Mouse (Mus musculus) CH12.LX (cell line): ENCODE results near the gene Ugt1a5. TPM values are rescaled to one million over a fixed set of nuclear protein-coding genes. Genes with fewer than 3 reads are reported as not detected.

Experiments
- DNase-seq: peaks from one replicate; pipeline ENCODE4 v3.0.0-alpha.2; 2013; ENCODE audit errors: extremely low read depth
- H3K27ac ChIP-seq: 2 replicates; pipeline ENCODE4 v1.5.1; 2012; ENCODE audit warnings: low read depth, mild to moderate bottlenecking, control low read depth, moderate library complexity; ENCODE audit not compliant: insufficient read depth
- H3K27me3 ChIP-seq: replicated peaks from 2 replicates; pipeline ENCODE3; 2012; ENCODE audit warnings: inconsistent platforms
- H3K36me3 ChIP-seq, 2 experiments: replicated peaks in 1 of 2; 2 replicates each; pipeline versions ENCODE3 to v1.6.1; 2012; ENCODE audit warnings: inconsistent platforms in 1 of 2, low read length in 1 of 2, mild to moderate bottlenecking in 1 of 2, mixed read lengths in 1 of 2, moderate library complexity in 1 of 2; ENCODE audit not compliant: control insufficient read depth in 1 of 2, insufficient read depth in 1 of 2
- H3K4me1 ChIP-seq, 2 experiments: 2 replicates each; pipeline ENCODE4 v1.6.1; 2012; ENCODE audit warnings: inconsistent platforms in 1 of 2, moderate library complexity in 1 of 2; ENCODE audit not compliant: insufficient read depth in 2 of 2, control insufficient read depth in 1 of 2
- H3K4me2 ChIP-seq: 2 replicates; pipeline ENCODE4 v1.6.1; 2012; ENCODE audit warnings: low read depth, mild to moderate bottlenecking, control low read depth; ENCODE audit not compliant: poor library complexity, insufficient read depth, severe bottlenecking
- H3K4me3 ChIP-seq, 3 experiments: fragments of 150-350 bp in 1 of 3; sonication (generic) in 1 of 3; replicated peaks in 1 of 3; 2 replicates each; pipeline versions ENCODE3 to v1.5.1; 2011 to 2012; ENCODE audit warnings: low read depth in 2 of 3, low read length in 2 of 3, mild to moderate bottlenecking in 2 of 3, moderate library complexity in 2 of 3, control low read depth in 1 of 3, improper control_type of control experiment in 1 of 3, inconsistent platforms in 1 of 3, mixed read lengths in 1 of 3; ENCODE audit not compliant: poor library complexity in 1 of 3
- H3K79me2 ChIP-seq: replicated peaks from 2 replicates; pipeline ENCODE4 v1.6.1; 2012; ENCODE audit warnings: mild to moderate bottlenecking, moderate library complexity; ENCODE audit not compliant: control insufficient read depth, poor library complexity, insufficient read depth, severe bottlenecking; ENCODE audit errors: extremely low read depth
- H3K9ac ChIP-seq: 2 replicates; pipeline ENCODE4 v1.6.1; 2012; ENCODE audit warnings: low read depth, mild to moderate bottlenecking, control low read depth, moderate library complexity; ENCODE audit not compliant: insufficient read depth
- H3K9me3 ChIP-seq: replicated peaks from 2 replicates; pipeline ENCODE3; 2012; ENCODE audit warnings: low read length, inconsistent platforms, mixed read lengths
- CHD1 ChIP-seq: IDR thresholded peaks from 2 replicates; pipeline ENCODE4 v1.6.1; 2012; ENCODE audit warnings: low read depth, low read length, improper control_type of control experiment, inconsistent platforms
- CTCF ChIP-seq, 2 experiments: IDR thresholded peaks in 1 of 2; conservative IDR thresholded peaks in 1 of 2; 2 replicates each; pipeline ENCODE4 v1.5.1; 2011 to 2012; ENCODE audit warnings: low read depth in 2 of 2, low read length in 2 of 2, improper control_type of control experiment in 1 of 2, inconsistent platforms in 1 of 2, mild to moderate bottlenecking in 1 of 2, moderate library complexity in 1 of 2
- E2F4 ChIP-seq: IDR thresholded peaks from 2 replicates; pipeline ENCODE4 v1.6.1; 2011; ENCODE audit warnings: low read depth, low read length, improper control_type of control experiment; ENCODE audit not compliant: insufficient replicate concordance
- EP300 ChIP-seq: IDR thresholded peaks from 2 replicates; pipeline ENCODE4 v1.6.1; 2011; ENCODE audit warnings: low read length, improper control_type of control experiment
- HCFC1 ChIP-seq: IDR thresholded peaks from 2 replicates; pipeline ENCODE4 v1.6.1; 2012; ENCODE audit warnings: low read depth, mild to moderate bottlenecking, inconsistent platforms, low read length, improper control_type of control experiment
- JUN ChIP-seq: IDR thresholded peaks from 2 replicates; pipeline ENCODE4 v1.6.1; 2011; ENCODE audit warnings: low read depth, mild to moderate bottlenecking, low read length, improper control_type of control experiment, moderate library complexity; ENCODE audit not compliant: insufficient read depth
- JUND ChIP-seq: conservative IDR thresholded peaks from 2 replicates; pipeline ENCODE4 v1.6.1; 2011; ENCODE audit warnings: low read depth, low read length, improper control_type of control experiment
- KAT2A ChIP-seq: IDR thresholded peaks from 2 replicates; pipeline ENCODE4 v1.6.1; 2012; ENCODE audit warnings: low read length, improper control_type of control experiment, inconsistent platforms; ENCODE audit not compliant: insufficient replicate concordance
- MAZ ChIP-seq: IDR thresholded peaks from 2 replicates; pipeline ENCODE4 v1.6.1; 2012; ENCODE audit warnings: low read depth, mild to moderate bottlenecking, inconsistent platforms, low read length, improper control_type of control experiment, moderate library complexity
- MXI1 ChIP-seq: IDR thresholded peaks from 2 replicates; pipeline ENCODE4 v1.6.1; 2011; ENCODE audit warnings: mild to moderate bottlenecking, low read depth, low read length, improper control_type of control experiment
- NRF1 ChIP-seq: IDR thresholded peaks from 2 replicates; pipeline ENCODE4 v1.6.1; 2014; ENCODE audit warnings: low read depth, mild to moderate bottlenecking, inconsistent platforms, low read length, improper control_type of control experiment, moderate library complexity
- PAX5 ChIP-seq: IDR thresholded peaks from 2 replicates; pipeline ENCODE4 v1.6.1; 2012; ENCODE audit warnings: low read length, inconsistent platforms, mixed read lengths
- POLR2AphosphoS2 ChIP-seq: IDR thresholded peaks from 2 replicates; pipeline ENCODE4 v1.6.1; 2011; ENCODE audit warnings: low read depth, low read length, improper control_type of control experiment
- RAD21 ChIP-seq: IDR thresholded peaks from 2 replicates; pipeline ENCODE4 v1.6.1; 2011; ENCODE audit warnings: low read depth, mild to moderate bottlenecking, low read length, improper control_type of control experiment, moderate library complexity
- TBP ChIP-seq: conservative IDR thresholded peaks from 2 replicates; pipeline ENCODE4 v1.6.1; 2011; ENCODE audit warnings: low read depth, low read length, improper control_type of control experiment
- TCF12 ChIP-seq: IDR thresholded peaks from 2 replicates; pipeline ENCODE4 v1.6.1; 2014; ENCODE audit warnings: low read depth, mild to moderate bottlenecking, inconsistent platforms, low read length, improper control_type of control experiment
- USF1 ChIP-seq: IDR thresholded peaks from 2 replicates; pipeline ENCODE4 v1.6.1; 2014; ENCODE audit warnings: low read depth, mild to moderate bottlenecking, inconsistent platforms, low read length, improper control_type of control experiment
- USF2 ChIP-seq: conservative IDR thresholded peaks from 2 replicates; pipeline ENCODE4 v1.6.1; 2011; ENCODE audit warnings: low read depth, low read length, improper control_type of control experiment
- ZC3H11A ChIP-seq: IDR thresholded peaks from 2 replicates; pipeline ENCODE4 v1.6.1; 2012; ENCODE audit warnings: low read depth, mild to moderate bottlenecking, inconsistent platforms, low read length, improper control_type of control experiment
- dilution Hi-C: fragments of 300-500 bp; cut with MboI; formaldehyde crosslinking; loops from 2 replicates; pipeline ENCODE4 v1.14.3; 2020; ENCODE audit warnings: low sequenced_read_pairs; ENCODE audit not compliant: extremely low pct_unique_long_range_greater_than_20kb, extremely low pct_ligation_motif_present
- in situ Hi-C: fragments of 300-500 bp; cut with MboI; formaldehyde crosslinking; loops from 3 replicates; pipeline ENCODE4 v1.14.3; 2019; ENCODE audit warnings: low sequenced_read_pairs, low pct_ligation_motif_present, low pct_unique_long_range_greater_than_20kb, mixed read lengths
- polyA plus RNA-seq: library from polyadenylated mRNA; unstranded; fragments of >175 nt; gene quantifications from 2 replicates; pipeline ENCODE4 v1.2.1, GENCODE M21; 2012; ENCODE audit warnings: low read depth; ENCODE audit not compliant: insufficient read length
- total RNA-seq, 2 experiments: library from RNA; depleted of rRNA; stranded (reverse); fragments of 300-350 nt in 1 of 2; fragments of >200 nt in 1 of 2; gene quantifications; 2 replicates each; pipeline ENCODE4 v1.2.3; 2012 to 2014

Gene Ugt1a5
- total and polyA plus RNA-seq, 3 experiments, result not detected

- Histone ChIP-seq H3K27ac (no peak overlapping the region), H3K4me2 (no peak overlapping the region), H3K4me1 (peaks cover 0 to 10% of the 10 kb centered on the region in 2 experiments; a peak in 2 of 4 replicates), H3K4me3 (no peak overlapping the region), H3K9ac (no peak overlapping the region), H3K27me3 (peaks cover 10% of the 10 kb centered on the region), H3K36me3 (peaks cover 0 to 6% of the 10 kb centered on the region in 2 experiments), H3K79me2 (no peaks in the 10 kb centered on the region), H3K9me3 (peaks cover 67% of the 10 kb centered on the region)
- in situ Hi-C loops, result no loop called here
- no peak for TF ChIP-seq TBP
- TF ChIP-seq TCF12, result no peak
- no peak for TF ChIP-seq JUND
- TF ChIP-seq ZC3H11A, result no peak
- TF ChIP-seq MXI1, result no peak
- TF ChIP-seq CTCF (conservative IDR thresholded peaks at IDR 0.05 in 1 of 2, IDR thresholded peaks at IDR 0.05 in 1 of 2; ENCODE audit: low read depth in 2 of 2, low read length in 2 of 2), result no peak
- no peak for TF ChIP-seq RAD21
- no peak for TF ChIP-seq HCFC1
- no peak for TF ChIP-seq CHD1
- no peak for TF ChIP-seq NRF1
- TF ChIP-seq KAT2A, result no peak
- TF ChIP-seq USF1, result no peak
- no peak for TF ChIP-seq MAZ
- TF ChIP-seq POLR2AphosphoS2, result no peak
- no peak for TF ChIP-seq USF2
- TF ChIP-seq PAX5, result no peak
- TF ChIP-seq EP300, result no peak
- no peak for DNase-seq
- dilution Hi-C loops, result no loop called here
These were observed 89.1 kb downstream of the Ugt1a5 start for GRCm38 (mm10) chr1:88254793-88255465.

GRCm38 (mm10) chr1:88255466-88255857 is 89.7 kb downstream of the Ugt1a5 start:
- Histone ChIP-seq H3K4me2 (no peak overlapping the region), H3K9ac (no peak overlapping the region), H3K27me3 (peaks cover 8% of the 10 kb centered on the region), H3K4me1 (peaks cover 2 to 15% of the 10 kb centered on the region in 2 experiments; a peak in 3 of 4 replicates), H3K36me3 (peaks cover 3 to 9% of the 10 kb centered on the region in 2 experiments), H3K4me3 (no peak overlapping the region), H3K79me2 (no peaks in the 10 kb centered on the region), H3K9me3 (peaks cover 65% of the 10 kb centered on the region), H3K27ac (no peak overlapping the region)
- no peak for DNase-seq
- dilution Hi-C loops (no loop called here), in situ Hi-C loops (no loop called here)
- TF ChIP-seq JUN (no peak), E2F4 (no peak)
